Mouse (Mus musculus): Measurements from ENCODE around the gene Zdhhc20.

DNA sequence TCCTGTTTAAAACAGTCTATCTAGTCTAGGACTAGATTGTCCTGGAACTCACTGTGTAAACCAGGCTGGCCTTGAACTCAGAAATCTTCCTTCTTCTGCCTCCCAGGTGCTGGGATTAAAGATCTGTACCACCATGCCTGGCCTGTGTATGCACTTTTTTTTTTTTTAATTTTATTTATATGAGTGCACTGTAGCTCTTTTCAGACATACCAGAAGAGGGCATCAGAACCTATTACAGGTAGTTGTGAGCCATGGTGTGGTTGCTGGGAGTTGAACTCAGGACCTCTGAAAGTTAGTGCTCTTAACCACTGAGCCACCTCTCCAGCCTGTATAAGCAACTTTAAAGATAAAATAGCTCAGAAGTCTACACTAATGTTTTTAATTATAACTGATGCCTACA, 9.0 kb downstream of the Zdhhc20 start:
- TF ChIP-seq CTCF (IDR thresholded peaks at IDR 0.05; ENCODE audit: extremely low read depth, insufficient read depth, insufficient read length, insufficient replicate concordance) (no peak), POLR2A (IDR thresholded peaks at IDR 0.05; ENCODE audit: low read depth, low read length) (no peak)
